Mouse (Mus musculus) ZHBTc4 (cell line): ENCODE results near the gene Snca.

Experiments used
- DNase-seq: peaks from one replicate; pipeline ENCODE4 v3.0.0-alpha.2; 2011; ENCODE audit warnings: low read depth, low spot score

Gene Snca

GRCm38 (mm10) chr6:60829282-60829891 is at the start of gene Snca:
Gene Snca, minus strand, starts transcription at chr6:60829855.
- DNase-seq: peak; percentile 6

GRCm38 (mm10) chr6:60870126-60870525 is 40.5 kb upstream of the Snca start:
- DNase-seq: no peak

- no peak for DNase-seq
These were observed 26.9 kb upstream of the Snca start for GRCm38 (mm10) chr6:60856599-60856998.

- DNase-seq: no peak
These were observed 22.0 kb upstream of the Snca start for GRCm38 (mm10) chr6:60851690-60852089.

GRCm38 (mm10) chr6:60828429-60829264 is 1.0 kb downstream of the Snca start:
- DNase-seq: peak; percentile 83

- no peak for DNase-seq
These were observed 1.6 kb downstream of the Snca start for GRCm38 (mm10) chr6:60828047-60828428.

GRCm38 (mm10) chr6:60827290-60827689 is 2.4 kb downstream of the Snca start:
- DNase-seq: no peak

GRCm38 (mm10) chr6:60819272-60819671 is 10.4 kb downstream of the Snca start:
- no peak for DNase-seq

GRCm38 (mm10) chr6:60813516-60813915 is 16.1 kb downstream of the Snca start:
- no peak for DNase-seq

- DNase-seq: no peak
These were observed 31.4 kb downstream of the Snca start for GRCm38 (mm10) chr6:60798266-60798665.

GRCm38 (mm10) chr6:60793659-60794365 is 35.8 kb downstream of the Snca start:
- DNase-seq: no peak

GRCm38 (mm10) chr6:60786955-60787354 is 42.7 kb downstream of the Snca start:
- DNase-seq: no peak

- no peak for DNase-seq
These were observed 57.8 kb downstream of the Snca start for GRCm38 (mm10) chr6:60771899-60772298.

GRCm38 (mm10) chr6:60765696-60766095 is 64.0 kb downstream of the Snca start:
- no peak for DNase-seq

- DNase-seq: no peak
These were observed 66.8 kb downstream of the Snca start for GRCm38 (mm10) chr6:60762864-60763263.

GRCm38 (mm10) chr6:60761710-60762109 is 67.9 kb downstream of the Snca start:
- DNase-seq: no peak

GRCm38 (mm10) chr6:60754975-60755374 is 74.7 kb downstream of the Snca start:
- DNase-seq: no peak

- no peak for DNase-seq
These were observed 83.7 kb downstream of the Snca start for GRCm38 (mm10) chr6:60745965-60746364.

GRCm38 (mm10) chr6:60741427-60742071 is 88.1 kb downstream of the Snca start:
- no peak for DNase-seq

GRCm38 (mm10) chr6:60739776-60740175 is 89.9 kb downstream of the Snca start:
- no peak for DNase-seq

- DNase-seq: no peak
These were observed 98.5 kb downstream of the Snca start for GRCm38 (mm10) chr6:60731164-60731563.
